Mouse (Mus musculus) hindbrain, embryonic 12.5 days (tissue): Measurements from ENCODE around the gene Adamts16. TPM values are rescaled to one million over a fixed set of nuclear protein-coding genes. Genes with fewer than 3 reads are reported as not detected.
A peak's percentile ranks its signal among the peaks of the same experiment; 100 is the strongest.
"Not testable (repeated sequence)": the region's sequence is repeated elsewhere in the genome, so short reads cannot be mapped to it uniquely, and the experiment has no call there.

Experiments used
- ATAC-seq: fragments of 200-750 bp; cut with Nextera tagmentation; 2 replicates; pipeline ENCODE4 v1.8.0; 2017; ENCODE audit warnings: moderate TSS enrichment; ENCODE audit not compliant: low FRiP score
- H3K27ac ChIP-seq: fragments of 300-500 bp; sonication (generic); 2 replicates; pipeline ENCODE4 v1.5.1; 2016; ENCODE audit warnings: mild to moderate bottlenecking
- H3K27me3 ChIP-seq: fragments of 300-500 bp; sonication (generic); 2 replicates; pipeline ENCODE4 v1.6.1; 2016; ENCODE audit warnings: mild to moderate bottlenecking
- H3K36me3 ChIP-seq: fragments of 300-500 bp; sonication (generic); 2 replicates; pipeline ENCODE4 v1.6.1; 2016; ENCODE audit warnings: mild to moderate bottlenecking
- H3K4me1 ChIP-seq: fragments of 300-500 bp; sonication (generic); 2 replicates; pipeline ENCODE4 v1.6.1; 2016
- H3K4me2 ChIP-seq: fragments of 300-500 bp; sonication (generic); replicated peaks from 2 replicates; pipeline ENCODE4 v1.6.1; 2016; ENCODE audit warnings: mild to moderate bottlenecking
- H3K4me3 ChIP-seq: fragments of 300-500 bp; sonication (generic); 2 replicates; pipeline ENCODE4 v1.5.1; 2016; ENCODE audit warnings: mild to moderate bottlenecking
- H3K9ac ChIP-seq: fragments of 300-500 bp; sonication (generic); 2 replicates; pipeline ENCODE4 v1.6.1; 2016; ENCODE audit warnings: mild to moderate bottlenecking, moderate library complexity
- H3K9me3 ChIP-seq: fragments of 300-500 bp; sonication (generic); replicated peaks from 2 replicates; pipeline ENCODE4 v1.6.1; 2016; ENCODE audit warnings: mild to moderate bottlenecking
- WGBS: fragments of 180-500 bp; shearing (Covaris S2); methylation state at CpG from one replicate; pipeline ENCODE4 v1.1.7; 2016; 5-methylcytosine and 5-hydroxymethylcytosine counted together
- polyA plus RNA-seq: library from polyadenylated mRNA; unstranded; fragments of >200 nt; fragmentation: Nextera tagmentation; extraction: Ambion mirVana; gene quantifications from 2 replicates; pipeline ENCODE4 v1.2.1, GENCODE M21; 2016

Gene Adamts16
- 2.8 and 3.5 TPM in 2 replicates for polyA plus RNA-seq

DNA sequence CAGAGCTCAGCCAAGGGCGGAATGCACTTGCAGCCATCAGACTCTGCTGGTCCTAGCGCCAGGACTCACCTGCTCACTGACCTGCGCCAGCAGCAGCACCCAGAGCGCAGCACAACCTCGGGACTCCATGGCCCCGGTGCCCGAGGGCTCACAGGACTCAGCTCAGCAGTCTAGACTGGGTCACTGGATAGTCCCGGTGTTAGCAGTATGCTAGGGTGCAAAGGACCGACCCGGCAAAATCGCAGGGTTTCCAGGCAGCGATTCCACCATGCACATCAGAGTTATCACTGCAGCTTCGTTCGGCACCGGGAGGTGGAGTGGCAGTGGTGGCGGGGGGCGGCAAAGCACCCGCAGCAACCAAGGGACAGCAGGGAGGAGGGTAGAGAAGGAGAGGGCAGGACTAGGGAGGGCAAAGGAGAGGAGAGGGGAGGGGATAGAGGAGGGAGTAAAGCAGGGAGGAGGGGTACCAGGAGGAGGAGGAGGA is at the start of gene Adamts16:
Adamts16 (minus strand) TSS at position 391 of the 484 bp plus-strand sequence.
- Histone ChIP-seq H3K27ac (no peak within 1 kb of the TSS), H3K9me3 (no peaks in the 10 kb centered on the region), H3K4me3 (peak within 1 kb of the TSS; percentile 39), H3K9ac (peak within 1 kb of the TSS; percentile 32; the same call in 1 of the 2 replicates), H3K4me2 (peak within 1 kb of the TSS; percentile 68), H3K27me3 (peaks cover 31% of the 10 kb centered on the region), H3K36me3 (no peaks in the 10 kb centered on the region), H3K4me1 (peaks cover 11% of the 10 kb centered on the region)
- 2% methylated on average over 18 of the region's 18 CpGs for WGBS
- ATAC-seq = peak; percentile 65

DNA sequence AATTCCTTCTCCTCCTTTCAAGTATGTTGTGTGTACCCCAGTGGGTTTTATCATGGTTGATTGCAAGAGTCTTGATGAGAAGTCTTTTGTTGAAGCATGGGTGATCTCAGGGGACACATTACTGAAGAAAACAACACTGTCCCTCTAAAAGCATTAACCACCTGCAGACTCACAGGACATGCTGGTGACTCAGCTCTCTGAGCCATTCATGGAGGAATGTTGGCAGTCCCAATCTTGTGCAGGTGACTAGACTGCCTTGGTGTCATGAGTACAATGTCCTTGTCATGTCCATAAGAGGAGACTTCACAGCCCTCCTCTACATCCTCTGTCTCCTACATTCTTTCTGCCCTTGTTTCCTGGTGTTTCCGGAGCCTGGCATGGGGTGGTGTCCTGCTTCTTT is 45.5 kb upstream of the Adamts16 start:
- Histone ChIP-seq H3K4me3 (no peak overlapping the region), H3K4me2 (no peak overlapping the region), H3K4me1 (peaks cover 9% of the 10 kb centered on the region), H3K9ac (no peak overlapping the region), H3K27me3 (no peaks in the 10 kb centered on the region), H3K36me3 (no peaks in the 10 kb centered on the region), H3K9me3 (no peaks in the 10 kb centered on the region), H3K27ac (no peak overlapping the region)
- ATAC-seq = no peak
- 87% methylated on average over 1 of the region's 1 CpGs for WGBS

DNA sequence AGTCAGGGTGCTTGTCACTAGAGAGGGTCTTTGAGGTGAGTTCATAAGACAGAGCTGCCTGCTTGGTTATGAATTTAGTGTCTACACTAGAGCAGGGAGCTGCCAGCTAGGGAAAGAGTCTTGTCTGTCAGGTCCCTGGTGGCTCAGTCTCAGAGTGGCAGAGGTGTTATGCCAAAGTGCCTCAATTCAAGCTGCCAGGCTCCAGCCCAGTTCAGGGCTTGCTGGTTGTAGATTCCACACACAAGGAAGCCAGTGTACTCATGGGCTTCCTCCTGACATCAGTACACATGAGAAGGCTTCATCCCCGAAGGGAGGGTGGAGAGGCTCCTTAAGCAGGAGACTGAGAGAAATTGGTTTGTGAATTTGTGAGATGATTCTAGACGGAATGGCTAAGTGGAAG is 43.4 kb upstream of the Adamts16 start:
- 81% methylated on average over 2 of the region's 2 CpGs for WGBS
- Histone ChIP-seq H3K4me2 (no peak overlapping the region), H3K4me1 (peaks cover 9% of the 10 kb centered on the region), H3K4me3 (no peak overlapping the region), H3K27me3 (no peaks in the 10 kb centered on the region), H3K9me3 (no peaks in the 10 kb centered on the region), H3K27ac (0 out of 2 replicates have a peak overlapping the region, but pooled peaks have one; percentile 12), H3K9ac (no peak overlapping the region), H3K36me3 (no peaks in the 10 kb centered on the region)
- ATAC-seq = no peak

DNA sequence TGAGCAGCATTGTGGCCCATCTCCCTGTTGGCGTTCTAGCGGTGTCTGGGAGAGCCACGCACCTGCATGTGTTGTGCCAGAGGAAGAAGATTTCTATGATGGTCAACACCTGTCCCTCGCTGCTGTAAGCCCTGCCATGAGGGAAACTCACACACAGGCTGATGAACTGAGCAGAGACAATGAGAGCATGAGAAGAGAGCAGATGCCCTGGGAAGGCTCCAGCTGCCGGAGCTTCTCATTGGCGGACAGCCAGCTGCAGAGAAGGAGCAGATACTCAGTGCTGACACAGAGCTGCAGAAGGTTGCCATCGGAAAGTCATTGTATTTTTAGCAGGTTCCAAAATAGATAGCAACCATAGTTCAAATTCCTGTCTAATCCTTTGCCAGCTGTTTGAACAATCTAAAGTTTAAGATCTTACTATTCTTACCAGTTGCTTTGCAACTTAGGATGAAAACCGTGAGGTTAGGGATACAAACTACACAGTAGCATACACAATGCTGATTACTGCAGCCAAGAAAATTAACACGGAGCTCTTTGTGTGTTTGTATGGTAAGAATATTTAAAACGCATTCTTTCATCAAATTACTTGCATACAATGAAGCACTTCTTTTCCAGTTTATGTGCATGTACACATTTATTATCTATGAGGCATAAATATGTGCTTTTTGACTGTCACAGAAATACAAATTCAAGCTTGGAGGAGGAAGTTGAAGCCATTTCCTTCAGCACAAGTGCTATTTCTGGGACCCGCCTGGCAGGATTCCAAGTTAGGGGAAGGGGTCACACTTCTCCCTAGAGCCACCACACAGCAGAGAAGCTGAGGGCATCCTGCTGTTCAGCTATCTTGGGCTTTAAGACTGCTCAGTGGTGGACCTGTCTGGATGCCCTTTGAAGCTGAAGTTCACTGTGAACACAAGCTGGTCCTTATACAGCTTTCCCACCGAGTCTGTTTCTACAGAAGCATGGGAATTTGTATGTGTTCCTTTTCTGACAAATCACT is 42.6 kb upstream of the Adamts16 start:
- Histone ChIP-seq H3K4me1 (peaks cover 9% of the 10 kb centered on the region), H3K36me3 (no peaks in the 10 kb centered on the region), H3K4me3 (no peak overlapping the region), H3K9me3 (no peaks in the 10 kb centered on the region), H3K27ac (0 out of 2 replicates have a peak overlapping the region, but pooled peaks have one; percentile 12), H3K9ac (no peak overlapping the region), H3K27me3 (no peaks in the 10 kb centered on the region), H3K4me2 (no peak overlapping the region)
- 71% methylated on average over 12 of the region's 12 CpGs for WGBS
- ATAC-seq = peak; percentile 63; the same call in 1 of the 2 replicates

DNA sequence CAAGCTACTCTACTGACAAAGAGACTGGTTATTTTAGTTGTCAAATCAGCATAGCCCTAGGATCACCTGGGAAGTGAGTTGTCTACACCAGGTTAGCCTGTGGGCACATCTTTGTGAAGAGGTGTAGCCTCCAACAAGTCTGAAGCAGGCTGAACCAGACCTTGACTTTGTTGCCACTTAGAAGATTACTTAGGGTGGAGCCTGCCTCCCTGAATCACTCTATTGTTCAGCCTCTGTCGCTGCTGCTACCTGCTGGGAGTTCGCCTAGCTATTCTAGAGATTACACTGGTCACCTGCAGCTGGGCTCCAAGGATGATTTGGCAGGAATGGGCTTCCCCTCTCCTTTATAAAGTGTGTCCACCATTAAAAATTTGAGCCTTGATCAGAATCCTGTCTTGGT is 38.4 kb upstream of the Adamts16 start:
- ATAC-seq = not testable (repeated sequence)

DNA sequence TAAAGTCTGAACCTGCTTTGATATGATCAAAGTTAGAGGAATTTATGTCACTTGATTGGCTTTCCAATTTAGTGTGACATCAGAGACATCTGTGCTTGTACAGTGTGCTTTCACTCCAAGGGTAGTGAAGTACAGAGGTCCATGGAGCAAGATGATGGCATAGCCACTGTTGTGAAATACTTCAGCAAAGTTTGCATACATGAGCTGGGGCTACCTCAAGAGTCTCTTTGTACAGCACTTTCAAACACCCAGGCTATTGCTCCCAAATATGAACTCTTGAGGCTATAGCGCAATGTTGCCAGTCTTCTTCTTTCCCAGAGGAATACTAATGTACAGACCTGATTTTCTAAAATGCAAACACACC is 35.9 kb upstream of the Adamts16 start:
- 94% methylated on average over 1 of the region's 1 CpGs for WGBS
- Histone ChIP-seq H3K27me3 (no peaks in the 10 kb centered on the region), H3K4me1 (no peaks in the 10 kb centered on the region), H3K4me3 (no peak overlapping the region), H3K4me2 (no peak overlapping the region), H3K9ac (no peak overlapping the region), H3K9me3 (no peaks in the 10 kb centered on the region), H3K27ac (no peak overlapping the region), H3K36me3 (no peaks in the 10 kb centered on the region)
- no peak for ATAC-seq

More for the DNA sequence above, 38.4 kb upstream of the Adamts16 start:
- not testable (repeated sequence) for H3K9me3 ChIP-seq, H3K4me3 ChIP-seq, H3K4me1 ChIP-seq, H3K27ac ChIP-seq, H3K4me2 ChIP-seq, H3K9ac ChIP-seq, H3K27me3 ChIP-seq, H3K36me3 ChIP-seq
- 43% methylated on average over 2 of the region's 2 CpGs for WGBS

DNA sequence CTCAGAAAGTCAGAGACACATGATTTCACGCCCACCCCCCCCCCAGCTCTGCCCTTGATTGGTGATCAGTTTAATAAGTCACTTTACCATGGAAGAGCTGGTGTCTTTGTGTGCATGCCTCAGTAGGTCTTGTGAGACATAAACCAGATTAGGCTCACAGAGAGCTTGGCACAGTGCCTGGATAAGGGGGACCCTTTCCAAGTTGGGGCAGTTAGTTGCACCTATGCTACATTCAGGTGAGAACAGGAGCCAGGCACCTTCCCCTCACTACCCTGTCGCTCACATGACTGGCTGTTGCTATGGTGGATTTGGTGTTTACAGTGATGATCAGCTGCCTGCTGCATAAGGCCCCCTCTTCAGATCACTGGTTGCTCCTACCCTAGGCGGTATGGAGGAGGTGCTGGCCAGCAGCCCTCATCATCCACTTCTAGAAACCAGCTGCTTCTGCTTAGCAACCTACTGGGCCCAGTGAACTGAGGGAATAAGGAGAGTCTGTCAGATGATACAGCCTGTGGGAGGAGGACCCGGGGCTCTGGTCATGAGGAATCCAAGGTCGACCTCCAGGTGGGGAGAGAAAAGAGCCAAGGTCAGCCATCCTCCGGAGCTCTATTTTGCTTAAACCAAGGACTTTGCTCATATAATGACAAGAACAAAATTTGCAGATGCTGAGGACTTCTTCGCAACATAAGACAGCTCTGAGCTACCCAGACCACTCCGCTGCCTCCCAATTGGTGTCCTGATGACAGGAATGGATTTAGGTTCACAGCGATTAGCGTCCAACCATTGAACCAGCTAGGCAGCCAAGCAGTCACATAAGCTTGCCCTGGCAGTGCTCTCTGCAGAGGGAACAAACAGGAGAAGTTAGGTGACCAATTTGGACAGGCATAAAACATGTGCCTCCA is 35.3 kb upstream of the Adamts16 start:
- Histone ChIP-seq H3K36me3 (no peaks in the 10 kb centered on the region), H3K9ac (no peak overlapping the region), H3K27me3 (no peaks in the 10 kb centered on the region), H3K9me3 (no peaks in the 10 kb centered on the region), H3K4me2 (no peak overlapping the region), H3K4me1 (no peaks in the 10 kb centered on the region), H3K4me3 (no peak overlapping the region), H3K27ac (no peak overlapping the region)
- WGBS = 82% methylated on average over 10 of the region's 10 CpGs
- ATAC-seq = no peak

DNA sequence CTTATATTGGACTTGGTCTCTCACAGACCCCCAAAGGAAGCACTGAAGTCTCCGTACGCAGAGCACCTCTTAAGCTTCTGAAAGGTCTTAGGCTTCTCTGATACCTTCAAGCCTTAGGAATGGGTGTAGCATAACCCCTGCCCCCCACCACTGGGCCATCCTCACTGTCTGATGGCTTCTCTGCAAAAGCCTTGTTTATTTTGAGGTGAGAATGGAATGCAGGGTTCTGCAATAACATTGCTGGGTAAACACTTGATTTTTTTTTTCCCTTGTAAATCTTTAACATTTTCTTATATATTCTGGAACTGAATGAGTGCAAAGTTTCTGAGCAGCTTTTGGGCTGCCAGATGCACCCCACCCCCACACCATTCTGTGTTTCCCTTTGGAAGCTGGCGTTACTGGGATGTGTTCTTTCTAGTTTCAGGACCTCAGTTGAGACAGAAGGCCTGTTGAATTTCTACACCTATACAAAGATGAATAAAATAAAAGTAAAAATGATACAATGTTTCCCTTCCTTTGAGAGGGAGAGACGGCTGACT is 33.9 kb upstream of the Adamts16 start:
- no peak for ATAC-seq
- Histone ChIP-seq H3K27ac (no peak overlapping the region), H3K36me3 (no peaks in the 10 kb centered on the region), H3K4me1 (no peaks in the 10 kb centered on the region), H3K9me3 (no peaks in the 10 kb centered on the region), H3K4me3 (no peak overlapping the region), H3K27me3 (no peaks in the 10 kb centered on the region), H3K4me2 (no peak overlapping the region), H3K9ac (no peak overlapping the region)
- WGBS = 86% methylated on average over 4 of the region's 4 CpGs

DNA sequence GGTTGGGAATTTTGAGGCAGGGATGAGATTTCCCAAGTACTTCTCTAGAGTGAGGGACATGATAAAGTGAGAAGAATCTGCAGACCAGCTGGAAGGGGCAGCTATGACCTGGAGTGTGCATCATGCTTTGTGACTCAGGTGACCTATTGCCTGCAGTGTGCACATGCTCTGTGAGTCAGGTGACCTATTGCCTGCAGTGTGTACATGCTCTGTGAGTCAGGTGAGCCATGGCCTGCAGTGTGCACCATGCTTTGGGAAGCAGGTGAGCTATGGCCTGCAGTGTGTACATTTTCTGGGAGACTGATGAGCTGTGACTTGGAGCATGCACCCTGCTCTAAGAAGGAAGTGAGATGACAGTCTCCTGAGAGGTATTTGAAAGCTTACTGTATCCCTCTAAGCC is 33.1 kb upstream of the Adamts16 start:
- no peak for ATAC-seq
- no peak overlapping the region for H3K27ac ChIP-seq
- H3K9ac ChIP-seq = no peak overlapping the region
- no peaks in the 10 kb centered on the region for H3K27me3 ChIP-seq
- no peaks in the 10 kb centered on the region for H3K4me1 ChIP-seq
- H3K4me2 ChIP-seq = no peak overlapping the region
- no peaks in the 10 kb centered on the region for H3K36me3 ChIP-seq
- no peak overlapping the region for H3K4me3 ChIP-seq
- no peaks in the 10 kb centered on the region for H3K9me3 ChIP-seq

DNA sequence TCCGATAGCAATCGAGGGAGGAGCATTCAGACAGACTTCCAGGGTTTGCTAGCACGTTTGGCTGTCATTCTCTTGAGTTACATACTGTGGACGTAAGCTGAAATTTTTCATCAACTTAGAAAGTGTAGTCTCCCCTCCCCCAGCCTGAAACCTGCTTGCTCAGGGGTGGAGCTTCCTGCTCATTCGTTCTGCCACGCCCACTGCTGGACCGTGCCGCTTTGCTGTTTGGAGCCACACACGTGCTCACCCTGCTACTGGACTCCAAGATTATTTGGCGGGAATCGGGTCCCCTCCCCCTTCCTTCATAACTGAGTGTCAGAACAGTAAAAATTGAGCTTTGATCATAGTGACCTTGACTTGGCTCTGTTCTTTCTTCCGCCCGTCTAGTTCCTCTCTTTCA is 32.2 kb upstream of the Adamts16 start:
- WGBS = 79% methylated on average over 13 of the region's 13 CpGs
- not testable (repeated sequence) for H3K27me3 ChIP-seq, H3K36me3 ChIP-seq, ATAC-seq, H3K4me2 ChIP-seq, H3K4me3 ChIP-seq, H3K9me3 ChIP-seq, H3K27ac ChIP-seq, H3K9ac ChIP-seq, H3K4me1 ChIP-seq

DNA sequence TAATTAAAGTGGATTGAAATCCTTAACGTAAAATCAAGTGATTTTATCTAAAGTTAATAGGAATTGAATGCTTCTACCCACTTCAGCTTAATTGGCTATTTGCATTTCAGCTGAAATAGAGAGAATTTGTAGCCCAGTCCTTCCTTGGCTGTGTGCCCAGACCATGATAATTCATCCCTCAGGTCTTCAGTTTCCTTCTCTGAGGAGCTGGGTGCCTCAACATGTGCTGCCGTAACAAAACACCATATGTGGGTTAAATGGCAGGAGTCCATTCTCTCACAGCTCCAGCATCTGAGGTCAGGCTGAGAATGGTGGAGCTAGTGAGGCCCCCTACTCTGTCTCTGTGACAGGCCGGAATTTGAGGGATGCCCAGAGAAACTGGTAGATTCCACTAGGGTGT is 29.4 kb upstream of the Adamts16 start:
- no peaks in the 10 kb centered on the region for H3K27me3 ChIP-seq
- H3K9me3 ChIP-seq = no peaks in the 10 kb centered on the region
- H3K4me2 ChIP-seq = no peak overlapping the region
- no peak overlapping the region for H3K4me3 ChIP-seq
- H3K27ac ChIP-seq = no peak overlapping the region
- no peaks in the 10 kb centered on the region for H3K36me3 ChIP-seq
- H3K4me1 ChIP-seq = no peaks in the 10 kb centered on the region
- WGBS = 67% methylated on average over 3 of the region's 3 CpGs
- H3K9ac ChIP-seq = no peak overlapping the region
- no peak for ATAC-seq
